Mouse (Mus musculus): ENCODE results near the gene Mageb1.
"Not testable (repeated sequence)": the region's sequence is repeated elsewhere in the genome, so short reads cannot be mapped to it uniquely, and the experiment has no call there.

Mageb1 gene

GRCm38 (mm10) chrX:92016233-92016632 lies at the start of gene Mageb1:
Gene Mageb1 (minus strand): TSS chrX:92016333.
- not testable (repeated sequence) for DNase-seq (ENCODE audit: low read depth)

Measured in c-Kit-positive CD71-negative TER-119-negative erythroid progenitor cells, embryonic 14.5 days (primary cell).